Mouse (Mus musculus): Measurements from ENCODE around the gene Galnt18. TPM values are rescaled to one million over a fixed set of nuclear protein-coding genes. Genes with fewer than 3 reads are reported as not detected.

The Galnt18 gene
- total RNA-seq, 2 experiments from 2014 or later = 53.2 to 58.5 TPM

DNA sequence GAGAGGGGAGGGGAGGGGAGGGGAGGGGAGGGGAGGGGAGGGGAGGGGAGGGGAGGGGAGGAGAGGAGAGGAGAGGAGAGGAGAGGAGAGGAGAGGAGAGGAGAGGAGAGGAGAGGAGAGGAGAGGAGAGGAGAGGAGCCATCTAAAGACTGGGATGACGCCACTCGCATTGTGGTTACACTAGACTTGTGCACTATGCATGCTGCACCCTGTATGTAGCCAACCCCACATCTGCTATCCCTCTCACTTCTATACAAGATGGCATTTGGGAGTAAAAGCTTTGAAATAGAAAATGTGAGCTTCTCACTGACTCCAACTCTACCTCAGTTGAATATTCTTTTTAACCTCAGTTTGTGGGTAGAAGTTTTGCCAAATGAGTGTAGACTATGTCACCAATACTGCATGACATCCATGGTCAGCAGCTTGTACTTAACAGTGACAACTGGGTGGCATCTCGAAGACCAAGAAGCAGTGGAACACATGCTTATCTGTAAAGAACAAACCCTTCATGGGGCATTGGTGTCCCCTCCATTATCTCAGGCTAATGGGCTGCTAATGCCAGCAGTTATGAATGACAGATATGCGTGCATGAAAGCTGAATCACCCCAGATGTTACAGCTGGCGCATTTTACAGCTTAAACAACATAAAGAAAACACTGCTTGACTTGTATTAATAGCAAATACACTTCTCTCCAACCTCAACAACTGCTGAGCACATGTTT, 65.0 kb downstream of the Galnt18 start:
- no peak for DNase-seq (ENCODE audit: low spot score in 2 of 2)

DNA sequence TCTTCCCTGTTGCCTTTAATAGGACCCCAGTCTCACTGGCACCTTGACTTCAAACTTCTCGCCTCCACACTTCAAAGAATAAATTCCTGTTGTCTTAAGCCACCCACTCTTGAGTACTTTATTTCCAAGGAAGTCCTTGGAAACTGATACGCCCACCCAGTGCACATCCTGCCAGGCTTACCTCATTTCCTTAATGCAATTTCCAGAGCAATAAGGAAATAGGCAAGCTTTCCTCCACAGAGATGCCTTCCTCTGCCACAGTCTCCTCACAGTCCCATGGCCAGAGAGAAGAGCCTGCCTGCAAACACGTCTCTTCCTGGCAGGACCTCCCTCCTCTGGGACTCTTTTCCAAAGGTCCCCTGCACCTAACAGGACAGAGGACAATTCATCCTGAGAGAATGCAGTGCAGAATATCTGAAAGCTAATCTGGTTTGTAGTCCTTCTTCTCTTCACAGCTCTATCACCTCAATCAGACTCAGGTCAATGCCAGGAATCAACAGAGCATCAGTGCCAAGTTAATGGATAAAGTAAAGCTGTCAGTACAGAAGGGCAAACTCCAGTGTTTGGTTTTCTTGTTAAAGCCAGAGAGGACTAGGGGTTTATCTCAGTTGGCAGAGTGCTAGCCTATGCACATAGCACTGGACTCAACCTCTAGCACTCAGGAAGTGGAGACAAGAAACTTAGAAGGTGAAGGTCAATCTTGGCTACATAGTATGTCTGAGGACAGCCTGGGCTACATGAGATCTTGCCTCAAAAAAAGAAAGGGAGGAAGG, 65.8 kb downstream of the Galnt18 start:
- no peak for DNase-seq (ENCODE audit: low spot score in 2 of 2)

DNA sequence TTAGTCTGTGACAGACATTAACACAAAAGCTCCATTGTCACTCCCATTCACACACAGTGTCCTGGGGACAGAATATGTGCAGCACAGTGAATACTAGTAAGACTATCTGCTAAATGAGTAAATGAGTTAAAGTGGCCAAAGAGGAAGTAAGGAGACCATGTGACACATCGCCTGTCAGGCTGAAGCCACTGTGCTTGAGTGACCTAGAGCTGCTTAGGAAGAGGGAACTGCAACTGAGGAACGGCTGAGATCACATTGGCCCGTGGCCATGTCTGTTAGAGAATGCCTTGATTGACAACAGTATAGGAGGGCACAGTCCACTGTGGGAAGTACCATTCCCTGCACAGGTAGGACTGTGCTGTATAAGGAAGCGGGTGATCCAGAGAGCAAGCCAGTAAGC, 67.0 kb downstream of the Galnt18 start:
- DNase-seq (ENCODE audit: low spot score in 2 of 2) = no peak

DNA sequence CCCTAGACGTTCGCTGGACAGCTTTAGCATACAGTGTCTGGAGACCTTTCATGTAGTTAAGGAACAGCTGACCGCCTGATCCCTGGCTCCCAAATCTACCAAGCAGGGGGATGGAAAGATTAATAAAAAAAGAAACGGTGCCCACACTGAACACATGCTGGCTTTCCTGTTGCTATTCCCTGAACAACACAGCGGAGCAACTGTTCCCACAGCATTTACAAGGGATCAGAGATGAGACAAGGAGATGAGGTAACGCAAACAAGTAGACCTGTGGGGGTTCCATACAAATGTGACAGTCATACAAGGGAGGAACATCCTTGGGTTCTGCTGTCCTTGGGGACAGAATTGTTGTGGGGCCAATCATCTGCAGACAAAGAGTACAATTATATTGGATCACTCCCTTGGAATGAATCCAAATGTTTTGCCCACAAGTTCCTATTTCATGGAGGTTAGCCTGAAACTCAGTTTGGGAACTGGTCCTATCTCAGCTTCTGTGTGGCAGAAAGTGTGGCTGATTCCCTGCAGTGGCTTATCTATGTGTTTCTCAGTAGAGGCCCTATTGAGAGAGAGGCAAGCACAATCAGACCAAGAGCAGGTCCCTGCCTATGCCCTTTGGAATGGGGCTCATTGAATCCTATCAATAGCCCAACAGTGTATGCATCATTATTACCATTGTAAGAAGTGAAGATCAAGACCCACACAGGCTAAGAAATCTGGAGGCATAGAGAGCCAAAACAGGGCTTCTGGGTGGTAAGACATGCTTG, 68.5 kb downstream of the Galnt18 start:
- DNase-seq (ENCODE audit: low spot score in 2 of 2) = peak in 1 of 2 experiments; percentile 46

DNA sequence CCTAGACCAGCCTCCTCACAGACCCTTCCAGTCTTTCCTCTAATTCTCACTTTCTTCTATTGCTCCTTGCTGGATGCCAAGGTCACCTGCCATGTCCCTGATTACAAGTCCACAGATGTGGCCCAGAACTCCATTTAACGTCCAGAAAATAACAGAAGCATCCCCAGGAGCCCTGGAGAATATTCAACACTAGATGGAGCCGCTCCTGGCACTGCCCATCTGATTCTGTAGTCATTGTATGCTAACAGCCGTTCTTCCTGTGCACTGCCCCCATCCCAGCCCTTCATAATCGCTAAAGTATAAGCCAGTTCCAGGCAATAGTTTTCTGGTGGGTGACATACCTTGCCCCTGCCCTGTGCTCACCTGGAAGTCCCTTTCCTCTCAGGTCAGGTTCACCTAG, 69.5 kb downstream of the Galnt18 start:
- peak in 1 of 2 experiments; percentile 43 for DNase-seq (ENCODE audit: low spot score in 2 of 2)

DNA sequence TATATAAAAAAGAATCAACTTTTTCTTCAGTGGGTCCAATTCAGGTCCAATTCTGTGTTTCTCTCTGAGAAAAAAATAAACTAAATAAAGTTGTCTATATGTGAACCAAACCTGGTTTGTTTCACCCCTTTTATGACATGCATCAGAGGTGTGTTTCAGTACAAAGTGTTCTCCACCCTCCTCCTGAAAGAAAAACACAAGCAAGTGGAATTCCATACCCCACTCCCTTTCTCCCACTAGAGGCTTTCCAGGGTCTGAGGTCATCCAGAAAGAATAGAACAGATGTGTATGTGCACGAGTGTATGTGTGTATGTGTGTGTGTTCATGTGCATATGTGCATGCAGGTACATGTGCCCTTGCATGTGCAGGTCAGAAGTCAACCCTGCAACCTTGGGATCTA, 71.2 kb downstream of the Galnt18 start:
- no peak for DNase-seq (ENCODE audit: low spot score in 2 of 2)

DNA sequence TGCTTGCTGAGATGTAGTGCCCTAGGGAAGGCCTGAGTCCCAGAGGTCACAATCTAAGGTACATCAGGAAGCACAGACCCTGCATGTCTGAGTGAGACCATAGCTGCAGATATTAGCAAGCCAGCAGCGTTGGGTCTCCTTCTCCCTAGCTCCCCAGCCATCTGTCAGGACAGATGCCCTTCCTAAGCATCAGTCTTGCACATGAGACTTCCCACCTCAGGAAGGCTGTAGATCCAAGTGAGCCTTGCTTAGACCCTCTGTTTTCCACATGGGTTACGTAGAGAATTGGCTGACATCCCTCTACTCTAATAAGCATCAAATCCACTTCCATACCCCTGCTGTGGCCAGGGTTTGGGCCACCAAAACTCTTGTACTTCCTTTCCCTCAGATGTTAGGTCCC, 76.8 kb downstream of the Galnt18 start:
- DNase-seq (ENCODE audit: low spot score in 2 of 2) = no peak

DNA sequence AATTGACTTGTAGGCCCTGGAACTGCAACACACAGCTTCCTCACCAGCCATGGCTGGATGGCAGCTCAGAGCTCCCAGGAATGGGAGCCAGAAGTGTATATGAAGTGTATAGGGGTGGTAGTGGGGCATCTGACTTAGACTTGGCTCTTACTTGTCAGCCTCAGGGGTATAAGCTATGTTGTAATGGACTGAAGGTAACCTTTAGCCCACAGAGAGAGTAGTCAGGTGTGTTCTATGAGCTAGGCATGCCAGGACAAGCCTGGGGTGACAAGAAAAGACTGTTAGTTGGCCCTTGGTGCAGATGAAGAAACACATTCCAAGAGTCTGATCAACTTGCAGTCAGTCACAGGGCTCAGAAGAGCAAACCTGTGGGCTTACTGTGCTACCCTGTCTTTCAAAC, 78.0 kb downstream of the Galnt18 start:
- DNase-seq (ENCODE audit: low spot score in 2 of 2) = no peak

DNA sequence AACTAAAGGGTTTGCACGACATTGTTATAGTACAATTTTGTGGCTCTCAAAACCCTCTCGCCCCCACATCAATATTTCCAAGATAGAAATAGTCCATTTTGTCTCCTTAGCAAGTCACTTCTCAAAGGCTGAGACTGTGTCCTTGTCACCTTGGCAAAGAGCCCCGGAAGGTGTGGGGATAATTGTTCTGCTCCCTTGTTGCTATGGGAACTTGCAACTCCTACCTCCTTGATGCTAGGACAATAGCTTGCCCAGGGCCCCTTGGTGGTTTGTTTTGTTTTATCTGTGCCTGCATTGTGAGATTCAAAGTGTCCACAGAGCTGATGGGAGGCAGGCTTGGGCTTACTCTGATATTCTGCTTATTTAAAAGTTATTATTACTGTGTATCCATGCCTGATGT, 80.3 kb downstream of the Galnt18 start:
- DNase-seq (ENCODE audit: low spot score in 2 of 2) = no peak

DNA sequence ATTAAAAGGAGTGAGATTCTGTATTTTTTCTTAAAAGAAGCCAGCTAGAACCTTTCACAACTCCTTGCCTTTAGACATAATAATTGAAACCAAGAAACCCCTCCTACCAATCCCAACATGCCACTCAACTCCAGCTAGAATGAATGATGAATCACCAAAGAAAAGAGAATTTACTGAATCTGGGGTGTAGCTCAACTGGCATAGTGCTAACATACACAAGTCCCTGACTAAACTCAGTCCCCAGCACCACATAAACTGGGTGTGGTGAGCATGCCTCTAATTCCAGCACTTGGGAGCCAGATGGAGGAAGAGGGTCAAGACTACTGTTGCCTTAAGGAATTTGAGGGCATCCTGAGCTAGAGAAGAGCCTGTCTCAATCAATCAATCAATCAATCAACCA, 83.6 kb downstream of the Galnt18 start:
- DNase-seq (ENCODE audit: low spot score in 2 of 2) = no peak

DNA sequence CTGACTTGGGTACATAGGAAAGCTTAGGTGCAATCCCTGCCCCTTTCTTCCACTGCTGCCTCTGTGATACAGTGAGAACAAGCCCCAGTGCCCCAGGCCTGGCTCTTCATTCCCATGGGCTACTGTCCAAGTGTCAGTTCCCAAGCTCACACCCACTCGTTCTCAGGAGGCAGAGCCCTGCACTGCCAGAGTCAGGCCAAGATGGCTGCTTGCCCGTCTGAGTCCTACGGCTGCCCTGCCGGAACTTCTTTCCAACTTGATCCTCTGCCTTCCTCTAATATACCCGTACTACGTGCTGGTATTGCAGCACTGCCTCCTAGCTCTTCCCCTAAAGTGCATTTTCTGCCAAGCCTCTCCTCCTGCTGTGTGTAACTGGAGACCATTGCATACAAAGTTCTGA, 85.5 kb downstream of the Galnt18 start:
- DNase-seq (ENCODE audit: low spot score in 2 of 2) = no peak

DNA sequence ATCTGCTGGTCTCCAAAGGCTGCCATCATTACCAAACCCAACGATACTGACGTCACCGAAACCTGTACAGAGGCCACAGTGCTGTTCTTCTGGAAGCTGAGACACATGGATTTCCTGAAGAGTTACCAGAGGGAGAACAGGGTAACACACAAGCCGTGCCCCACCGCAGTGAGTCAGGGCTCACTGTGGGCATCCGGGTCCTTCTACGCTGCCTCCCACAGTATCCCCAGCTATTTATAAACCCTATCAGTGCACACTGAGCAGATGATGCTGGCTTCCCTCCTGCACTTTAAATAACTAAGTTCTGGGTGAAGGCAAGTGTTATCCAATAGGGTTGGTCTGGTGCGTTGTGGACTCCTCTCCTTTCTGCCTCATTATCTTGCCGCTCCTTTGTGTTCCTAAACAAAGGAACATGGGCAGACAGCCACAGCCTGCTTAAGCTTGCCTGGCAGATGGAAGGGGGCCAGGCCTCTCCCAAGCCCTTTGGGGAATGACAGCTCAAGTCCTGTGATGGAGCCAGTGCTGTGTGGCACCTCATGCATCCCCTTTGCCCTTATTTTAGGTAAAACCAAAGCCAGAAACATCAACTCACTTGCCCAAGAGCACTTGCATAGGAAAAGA, 87.0 kb downstream of the Galnt18 start:
- DNase-seq (ENCODE audit: low spot score in 2 of 2) = peak; percentile 40 to 70

DNA sequence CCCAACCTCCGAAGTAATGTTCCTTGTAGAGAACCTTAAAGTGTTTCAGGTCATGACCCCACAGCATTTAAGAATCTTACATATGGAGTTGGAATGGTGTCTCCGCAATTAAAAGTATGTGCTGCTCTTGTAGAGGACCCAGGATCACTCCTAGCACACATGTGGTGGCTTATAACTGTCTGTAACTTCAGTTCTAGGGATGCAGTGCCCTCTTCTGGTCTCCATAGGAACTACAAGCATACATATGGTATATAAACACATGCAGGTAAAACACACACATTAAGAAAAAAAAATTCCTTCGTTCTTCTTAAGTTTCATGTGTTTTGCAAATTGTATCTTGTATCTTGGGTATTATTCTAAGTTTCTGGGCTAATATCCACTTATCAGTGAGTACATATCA, 99.7 kb downstream of the Galnt18 start:
- no peak for DNase-seq (ENCODE audit: low spot score in 2 of 2)

DNA sequence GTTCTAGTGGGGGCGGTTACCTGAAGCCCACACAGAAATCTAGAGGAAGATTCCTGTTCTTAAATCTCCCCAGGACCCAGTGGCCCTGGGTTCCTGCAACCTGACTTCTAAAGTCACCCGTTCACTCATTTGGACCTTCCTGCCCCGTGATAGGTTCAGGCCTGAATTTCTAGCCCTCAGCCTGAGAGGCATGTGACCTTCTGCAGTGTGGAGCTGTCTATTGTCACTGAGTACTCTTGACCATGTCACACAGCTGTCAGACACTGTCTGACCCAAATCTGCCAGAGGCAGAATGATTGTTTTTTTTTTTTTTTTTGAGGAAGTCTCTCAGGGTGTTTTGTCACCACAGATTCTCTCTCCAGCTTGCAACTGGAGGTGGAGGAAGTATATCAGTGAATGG, 103.3 kb downstream of the Galnt18 start:
- no peak for DNase-seq (ENCODE audit: low spot score in 2 of 2)

DNA sequence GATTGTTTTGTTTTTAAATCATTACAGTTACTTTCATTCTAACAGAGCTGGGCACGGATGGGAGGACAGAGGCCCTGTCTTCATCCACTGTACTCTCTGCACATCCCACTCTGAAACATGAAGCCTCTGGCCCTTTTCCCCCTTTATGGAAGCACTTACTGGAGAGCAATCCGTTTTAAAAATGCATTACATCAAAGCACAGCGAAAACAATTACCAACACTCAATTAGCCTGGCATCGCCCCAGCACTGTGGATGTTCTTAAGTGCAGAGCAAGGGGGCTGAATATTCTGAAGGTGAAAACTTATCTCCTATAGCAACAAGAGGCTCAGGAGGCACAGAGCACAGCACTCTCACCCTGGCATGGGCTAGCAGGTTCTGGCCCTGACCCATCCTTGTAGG, 107.3 kb downstream of the Galnt18 start:
- DNase-seq (ENCODE audit: low spot score in 2 of 2) = no peak

DNA sequence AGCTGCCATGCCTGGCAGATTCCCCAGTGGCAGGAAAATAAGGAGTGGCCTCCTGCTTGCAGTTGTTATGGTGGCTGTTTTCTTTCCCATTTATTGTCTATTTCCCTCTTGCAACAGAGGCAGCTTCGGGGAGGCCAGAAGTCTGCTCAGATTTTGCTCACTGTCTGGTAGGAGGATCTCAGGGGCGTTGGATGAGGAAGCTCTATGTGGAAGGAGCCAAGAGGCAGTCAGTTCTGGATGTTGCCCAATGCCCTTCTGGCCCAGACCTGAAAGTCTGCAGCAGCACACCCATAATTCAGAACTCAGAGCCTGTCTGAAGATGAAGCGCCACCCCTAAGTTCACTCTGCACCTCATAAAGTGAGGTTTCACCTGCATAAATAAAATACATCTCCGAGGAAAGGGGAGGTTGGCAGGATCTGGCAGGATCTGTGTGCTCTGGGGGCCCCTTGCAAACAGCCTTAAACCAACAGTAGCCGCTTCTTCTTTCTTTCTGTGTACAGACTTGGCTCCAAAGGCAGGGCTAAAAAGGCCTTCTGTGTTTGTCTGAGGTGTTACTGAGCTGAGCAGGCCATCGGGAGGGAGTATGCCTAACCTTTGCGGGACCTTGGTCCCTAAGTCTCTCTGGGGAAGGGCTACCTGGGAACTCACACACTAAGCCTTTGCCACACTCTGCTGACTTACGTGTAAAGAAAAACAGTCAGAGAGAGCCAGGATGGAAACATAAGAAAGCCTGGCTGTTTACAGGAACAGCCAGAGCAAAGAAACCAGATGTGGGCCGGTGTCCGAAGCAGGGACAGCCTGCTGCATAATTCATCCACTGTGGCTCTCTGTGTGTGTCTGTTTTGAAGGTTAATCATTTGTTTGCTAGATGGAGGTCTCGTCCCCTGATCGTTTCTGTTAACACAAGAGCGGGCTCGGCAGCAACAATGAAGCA, 116.4 kb downstream of the Galnt18 start:
- peak in 1 of 2 experiments; percentile 48 for DNase-seq (ENCODE audit: low spot score in 2 of 2)

DNA sequence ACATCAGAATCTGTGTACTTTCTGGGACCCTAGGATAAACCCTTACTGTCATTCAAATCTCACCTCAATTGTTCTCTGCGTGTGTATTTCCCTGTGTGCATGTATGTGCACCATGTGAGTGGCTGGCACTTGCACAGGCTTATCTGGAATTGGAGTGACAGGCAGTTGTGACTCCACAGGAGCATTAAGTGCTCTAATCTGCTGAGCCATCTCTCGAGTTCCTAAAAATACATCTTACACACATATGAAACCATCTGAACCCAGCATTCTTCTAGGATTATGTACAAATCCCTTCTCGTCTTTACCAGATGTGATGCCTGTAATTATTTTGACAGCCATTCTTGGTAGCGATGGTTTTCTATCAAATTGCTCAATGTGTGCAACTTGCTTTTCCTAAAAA, 121.2 kb downstream of the Galnt18 start:
- peak in 1 of 2 experiments; percentile 33 for DNase-seq (ENCODE audit: low spot score in 2 of 2)

DNA sequence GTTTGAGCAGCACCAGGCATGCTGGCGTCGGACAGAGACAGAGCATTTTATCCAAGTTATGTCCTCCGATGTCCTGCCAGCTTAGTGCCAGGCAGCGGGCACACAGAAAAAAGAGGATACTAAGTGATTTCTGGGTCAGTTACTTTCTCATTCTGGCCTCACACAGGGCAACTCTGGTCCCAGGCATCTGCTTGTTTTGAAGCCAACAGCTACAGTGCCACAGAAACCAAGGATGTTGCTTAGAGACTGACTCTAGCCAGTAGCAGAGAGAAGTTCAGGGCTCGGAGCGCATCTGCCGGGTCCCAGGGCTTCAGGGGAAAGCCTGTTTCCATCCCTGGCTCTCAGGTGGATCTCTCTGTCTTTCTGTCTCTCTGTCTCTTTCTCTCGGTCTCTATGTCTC, 124.8 kb downstream of the Galnt18 start:
- DNase-seq (ENCODE audit: low spot score in 2 of 2) = no peak

DNA sequence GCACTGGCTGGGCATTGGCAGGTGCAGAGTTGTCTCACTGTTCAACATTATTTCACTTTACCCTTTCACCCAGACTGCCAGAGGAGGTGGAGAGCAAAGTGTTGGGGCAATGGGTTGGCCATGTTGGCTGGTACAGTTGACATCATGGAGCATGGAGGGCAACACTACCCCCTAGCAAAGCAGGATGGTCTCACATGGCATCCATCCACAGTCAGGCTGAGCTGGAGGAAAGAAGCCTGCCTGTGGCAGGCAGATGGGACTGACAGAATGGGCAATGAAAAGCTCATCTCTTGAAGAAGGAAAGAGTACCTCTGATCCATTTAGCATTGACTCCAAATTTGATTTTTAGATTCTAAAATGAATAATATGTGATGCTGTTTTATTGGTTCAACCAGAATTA, 125.3 kb downstream of the Galnt18 start:
- no peak for DNase-seq (ENCODE audit: low spot score in 2 of 2)

DNA sequence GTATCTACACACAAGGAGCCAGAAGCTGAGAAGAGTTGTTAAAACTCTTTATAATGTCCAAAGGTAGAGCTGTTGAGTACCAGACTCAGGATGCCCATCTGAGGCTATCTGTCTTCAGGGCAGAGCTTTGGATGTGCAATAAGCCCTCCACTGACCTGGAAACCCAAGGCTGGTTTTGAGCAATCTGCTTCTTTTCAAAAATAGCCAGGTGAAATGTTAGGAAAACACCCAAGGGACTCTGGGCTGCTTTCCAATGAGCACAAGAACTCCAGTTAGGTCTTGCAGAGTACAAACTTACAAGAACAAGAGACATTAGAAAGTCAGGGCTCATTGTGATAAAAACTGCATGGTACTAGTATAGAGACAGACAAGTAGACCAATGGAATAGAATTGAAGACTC, 135.4 kb downstream of the Galnt18 start:
- no peak for DNase-seq (ENCODE audit: low spot score in 2 of 2)

DNA sequence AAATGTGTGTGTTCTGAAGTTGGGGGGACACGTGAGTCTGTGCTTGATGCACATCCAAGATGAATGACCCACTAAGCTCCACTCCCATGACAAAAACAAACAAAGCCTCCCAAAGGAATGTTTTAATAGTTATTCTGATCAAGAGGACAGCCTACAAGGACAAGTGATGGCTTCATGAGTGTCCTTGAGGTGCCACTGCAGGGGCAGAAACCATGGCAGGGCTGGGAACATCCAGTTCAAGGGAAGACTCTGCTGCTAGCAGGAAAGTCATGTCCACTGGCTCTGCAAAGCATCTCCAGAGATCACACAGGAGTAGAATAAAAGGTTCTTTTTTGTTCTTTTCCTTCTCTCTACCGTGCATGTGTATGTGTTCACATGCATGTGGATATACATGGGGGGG, 140.9 kb downstream of the Galnt18 start:
- no peak for DNase-seq (ENCODE audit: low spot score in 2 of 2)
